In genomic region chr2:31965110-31965509, GRCm38 (mm10) we compare ENCODE assay signal across 9 mouse cellular contexts. TPM values are rescaled to one million over a fixed set of nuclear protein-coding genes. Genes with fewer than 3 reads are reported as not detected.
DNase-seq lines count a peak whose midpoint lies in the region; ATAC-seq lines count a peak whose summit lies in the region.
"Had no signal": no experiment of that assay in that cellular context is flagged by ENCODE, and none has a peak within 500 bp of the region (broad histone marks: within the 10 kb centered on the region; RNA-seq: fewer than 3 reads in every experiment).

No protein-coding gene starts in this region.

- no peak overlapping the region for H3K4me3 ChIP-seq in hindbrain, embryonic 11.5 days (ENCODE audit: low read depth, low read length)
- no peak overlapping the region for H3K4me3 ChIP-seq in hindbrain, embryonic 16.5 days (ENCODE audit: low read length)
- no peak overlapping the region for H3K4me3 ChIP-seq in heart, embryonic 12.5 days
- H3K4me3 ChIP-seq: embryonic facial prominence, embryonic 12.5 days had no signal

- H3K27me3 ChIP-seq in hindbrain, embryonic 11.5 days (ENCODE audit: control insufficient read depth, insufficient read depth, low read length), result no peaks in the 10 kb centered on the region
- no peaks in the 10 kb centered on the region for H3K27me3 ChIP-seq in hindbrain, embryonic 16.5 days (replicated peaks; ENCODE audit: control insufficient read depth, insufficient read depth, low read length)
- H3K27me3 ChIP-seq in heart, embryonic 12.5 days (replicated peaks), result no peaks in the 10 kb centered on the region
- H3K27me3 ChIP-seq: embryonic facial prominence, embryonic 12.5 days had no signal

- ATAC-seq in hindbrain, embryonic 11.5 days (ENCODE audit: low FRiP score), result no peak
- no peak for ATAC-seq in hindbrain, embryonic 16.5 days
- no peak for ATAC-seq in heart, embryonic 12.5 days (ENCODE audit: insufficient number of reproducible peaks, low FRiP score)
- no peak for ATAC-seq in inflammation-experienced regulatory T-cells, adult 6 months

- no peaks in the 10 kb centered on the region for H3K4me1 ChIP-seq in hindbrain, embryonic 11.5 days (replicated peaks; ENCODE audit: control insufficient read depth, insufficient read depth, low read length)
- peaks cover 17% of the 10 kb centered on the region for H3K4me1 ChIP-seq in hindbrain, embryonic 16.5 days (ENCODE audit: control insufficient read depth, insufficient read depth, low read depth, low read length)
- peaks cover 14% of the 10 kb centered on the region; the same call in 1 of the 2 replicates for H3K4me1 ChIP-seq in heart, embryonic 12.5 days (replicated peaks)
- H3K4me1 ChIP-seq: embryonic facial prominence, embryonic 12.5 days had no signal

- no peaks in the 10 kb centered on the region for H3K36me3 ChIP-seq in hindbrain, embryonic 11.5 days (ENCODE audit: control insufficient read depth, insufficient read depth, low read length)
- H3K36me3 ChIP-seq in hindbrain, embryonic 16.5 days (ENCODE audit: control insufficient read depth, insufficient read depth, low read length), result no peaks in the 10 kb centered on the region
- peaks cover 38% of the 10 kb centered on the region; the same call in 1 of the 2 replicates for H3K36me3 ChIP-seq in heart, embryonic 12.5 days

- H3K9me3 ChIP-seq in hindbrain, embryonic 11.5 days (ENCODE audit: control insufficient read depth, low read length), result no peaks in the 10 kb centered on the region
- H3K9me3 ChIP-seq in hindbrain, embryonic 16.5 days (ENCODE audit: control insufficient read depth, low read length), result no peaks in the 10 kb centered on the region
- no peaks in the 10 kb centered on the region for H3K9me3 ChIP-seq in heart, embryonic 12.5 days (replicated peaks)
- H3K9me3 ChIP-seq: embryonic facial prominence, embryonic 12.5 days had no signal

- H3K4me2 ChIP-seq in hindbrain, embryonic 11.5 days (replicated peaks; ENCODE audit: low read depth, low read length), result no peak overlapping the region
- H3K4me2 ChIP-seq in hindbrain, embryonic 16.5 days (ENCODE audit: low read length), result no peak overlapping the region
- H3K4me2 ChIP-seq in heart, embryonic 12.5 days, result no peak overlapping the region
- H3K4me2 ChIP-seq: embryonic facial prominence, embryonic 12.5 days had no signal

- H3K27ac ChIP-seq in hindbrain, embryonic 11.5 days (ENCODE audit: low read depth, low read length), result no peak overlapping the region
- H3K27ac ChIP-seq in hindbrain, embryonic 16.5 days (ENCODE audit: low read depth, low read length), result no peak overlapping the region
- H3K27ac ChIP-seq in heart, embryonic 12.5 days (ENCODE audit: poor library complexity, severe bottlenecking), result no peak overlapping the region
- H3K27ac ChIP-seq: embryonic facial prominence, embryonic 12.5 days had no signal

- DNase-seq in hindbrain, embryonic 11.5 days (ENCODE audit: low spot score), result peak; percentile 44
- DNase-seq in CD4-positive helper T cell, adult 2 months (ENCODE audit: low read depth, low spot score), result peak; percentile 61
- DNase-seq in ZHBTc4 (ENCODE audit: low read depth, low spot score), result peak; percentile 67
- DNase-seq in induced T-regulatory cell, adult 2 months (ENCODE audit: low read depth), result peak; percentile 77
- peak; percentile 56 for DNase-seq in retina, embryonic 14.5 days (ENCODE audit: low spot score)

- no peak overlapping the region for H3K9ac ChIP-seq in hindbrain, embryonic 11.5 days (ENCODE audit: low read depth, low read length)
- H3K9ac ChIP-seq in hindbrain, embryonic 16.5 days (ENCODE audit: low read depth, low read length), result no peak overlapping the region
- H3K9ac ChIP-seq in heart, embryonic 12.5 days, result no peak overlapping the region
- H3K9ac ChIP-seq: embryonic facial prominence, embryonic 12.5 days had no signal

RNA-seq across cellular contexts. Expression of gene Nup214, which starts 9.1 kb away (rescaled TPM):
- 70.0 and 76.1 TPM in 2 replicates for polyA plus RNA-seq in hindbrain, embryonic 11.5 days (2014; fragmentation: Nextera tagmentation; extraction: Ambion mirVana)
- 51.7 and 54.7 TPM in 2 replicates for polyA plus RNA-seq in hindbrain, embryonic 16.5 days (2015; fragmentation: Nextera tagmentation; extraction: Ambion mirVana)
- polyA plus RNA-seq in heart, embryonic 12.5 days (2016; fragmentation: Nextera tagmentation; extraction: Ambion mirVana), result 59.8 and 63.4 TPM in 2 replicates
- 100 to 1,000 TPM in 1 of 3 experiments, 10 to 100 TPM in 2; 75.0 to 105 (median 96.0) TPM for polyA plus RNA-seq in inflammation-experienced regulatory T-cells, adult 6 months (2017; shearing (Covaris generic))

RNA-seq across cellular contexts. Expression of gene Aif1l, which starts 15.2 kb away (rescaled TPM):
- polyA plus RNA-seq in hindbrain, embryonic 11.5 days (2014; fragmentation: Nextera tagmentation; extraction: Ambion mirVana), result 54.0 and 58.3 TPM in 2 replicates
- polyA plus RNA-seq in hindbrain, embryonic 16.5 days (2015; fragmentation: Nextera tagmentation; extraction: Ambion mirVana), result 23.0 and 23.3 TPM in 2 replicates
- 80.5 and 81.6 TPM in 2 replicates for polyA plus RNA-seq in heart, embryonic 12.5 days (2016; fragmentation: Nextera tagmentation; extraction: Ambion mirVana)
- 1 to 10 TPM in 1 of 3 experiments, not detected in 2; 1.4 TPM for polyA plus RNA-seq in inflammation-experienced regulatory T-cells, adult 6 months (2017; shearing (Covaris generic))

Comparison
In these comparisons a context has a peak if more than half of its experiments do, and no peak if none do; other contexts are left out.
1. RNA of gene Aif1l, which starts 15.2 kb away (polyA plus RNA-seq): 80.5 to 81.6 TPM in heart, embryonic 12.5 days, 54.0 to 58.3 TPM in hindbrain, embryonic 11.5 days and 23.0 to 23.3 TPM in hindbrain, embryonic 16.5 days; 1.4 TPM in inflammation-experienced regulatory T-cells, adult 6 months; every median in the first group is over 10 times any median in the second.
2. Peak in every context shown above with its lines, with median percentiles within 50 percentile points of each other: DNase-seq.